Mouse (Mus musculus) kidney, adult 2 months (tissue): ENCODE results near the gene Zbtb44.

Experiments used
- CTCF ChIP-seq: fragments of 200-500 bp; conservative IDR thresholded peaks from 2 replicates; pipeline ENCODE4 v1.5.1; 2011; ENCODE audit warnings: low read depth, mild to moderate bottlenecking, control low read depth, low read length, moderate library complexity, mixed read lengths; ENCODE audit not compliant: insufficient read depth, insufficient read length
- POLR2A ChIP-seq: fragments of 200-500 bp; IDR thresholded peaks from one replicate; pipeline ENCODE4 v1.6.1; 2011; ENCODE audit warnings: low read depth, low read length, control low read depth

DNA sequence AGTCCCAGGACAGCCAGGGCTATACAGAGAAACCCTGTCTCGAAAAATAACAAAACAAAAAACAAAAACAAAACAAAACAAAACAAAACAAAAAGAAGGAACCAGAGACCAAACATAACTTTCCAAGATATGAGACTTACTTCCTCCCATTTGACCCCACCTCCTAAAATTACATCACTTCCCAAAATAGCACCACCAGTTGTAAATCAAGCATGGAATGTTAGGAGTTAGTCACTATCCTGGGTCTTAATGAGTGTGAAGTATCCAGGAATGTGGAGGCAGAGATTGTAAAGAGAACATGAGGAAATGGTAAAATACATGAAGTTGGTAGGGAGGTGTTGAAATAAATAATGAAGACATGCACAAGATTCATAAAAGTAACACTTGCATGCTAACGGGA, 21.1 kb upstream of the Zbtb44 start:
- no peak for TF ChIP-seq POLR2A
- TF ChIP-seq CTCF, result no peak
